Mouse (Mus musculus) heart, embryonic 11.5 days (tissue): Measurements from ENCODE around the gene Tmem179. TPM values are rescaled to one million over a fixed set of nuclear protein-coding genes. Genes with fewer than 3 reads are reported as not detected.

Source experiments
- ATAC-seq: fragments of 200-750 bp; cut with Nextera tagmentation; replicated peaks from 2 replicates; pipeline ENCODE4 v1.8.0; 2017; ENCODE audit warnings: moderate library complexity; ENCODE audit not compliant: insufficient number of reproducible peaks, low FRiP score, low TSS enrichment
- H3K27ac ChIP-seq: fragments of 300-500 bp; sonication (generic); 2 replicates; pipeline ENCODE4 v1.5.1; 2014; ENCODE audit warnings: mild to moderate bottlenecking, low read depth, low read length
- H3K27me3 ChIP-seq: fragments of 300-500 bp; sonication (generic); 2 replicates; pipeline ENCODE4 v1.6.1; 2014; ENCODE audit warnings: mild to moderate bottlenecking, low read length, mixed read lengths; ENCODE audit not compliant: control insufficient read depth, insufficient read depth
- H3K36me3 ChIP-seq: fragments of 300-500 bp; sonication (generic); 2 replicates; pipeline ENCODE4 v1.6.1; 2014; ENCODE audit warnings: mild to moderate bottlenecking, low read length, moderate library complexity, mixed read lengths; ENCODE audit not compliant: control insufficient read depth, insufficient read depth
- H3K4me1 ChIP-seq: fragments of 300-500 bp; sonication (generic); 2 replicates; pipeline ENCODE4 v1.6.1; 2014; ENCODE audit warnings: low read length; ENCODE audit not compliant: control insufficient read depth, insufficient read depth
- H3K4me2 ChIP-seq: fragments of 300-500 bp; sonication (generic); 2 replicates; pipeline ENCODE4 v1.6.1; 2014; ENCODE audit warnings: mild to moderate bottlenecking, moderate library complexity
- H3K4me3 ChIP-seq: fragments of 300-500 bp; sonication (generic); 2 replicates; pipeline ENCODE4 v1.5.1; 2014; ENCODE audit warnings: low read depth, low read length
- H3K9ac ChIP-seq: fragments of 300-500 bp; sonication (generic); 2 replicates; pipeline ENCODE4 v1.6.1; 2014; ENCODE audit warnings: mild to moderate bottlenecking, low read depth, low read length, moderate library complexity
- H3K9me3 ChIP-seq: fragments of 300-500 bp; sonication (generic); replicated peaks from 2 replicates; pipeline ENCODE4 v1.6.1; 2016; ENCODE audit warnings: low read length; ENCODE audit not compliant: control insufficient read depth
- WGBS: fragments of 180-500 bp; shearing (Covaris S2); extraction: QIAGEN DNeasy Blood & Tissue Kit; methylation state at CpG from one replicate; pipeline ENCODE4 v1.1.7; 2014; ENCODE audit not compliant: insufficient replicate concordance; 5-methylcytosine and 5-hydroxymethylcytosine counted together
- polyA plus RNA-seq: library from polyadenylated mRNA; unstranded; fragments of >200 nt; fragmentation: Nextera tagmentation; extraction: Ambion mirVana; gene quantifications from 2 replicates; pipeline ENCODE4 v1.2.1, GENCODE M21; 2014

Tmem179 gene
- polyA plus RNA-seq, 1 experiment from 2014 or later: 0.69 TPM

DNA sequence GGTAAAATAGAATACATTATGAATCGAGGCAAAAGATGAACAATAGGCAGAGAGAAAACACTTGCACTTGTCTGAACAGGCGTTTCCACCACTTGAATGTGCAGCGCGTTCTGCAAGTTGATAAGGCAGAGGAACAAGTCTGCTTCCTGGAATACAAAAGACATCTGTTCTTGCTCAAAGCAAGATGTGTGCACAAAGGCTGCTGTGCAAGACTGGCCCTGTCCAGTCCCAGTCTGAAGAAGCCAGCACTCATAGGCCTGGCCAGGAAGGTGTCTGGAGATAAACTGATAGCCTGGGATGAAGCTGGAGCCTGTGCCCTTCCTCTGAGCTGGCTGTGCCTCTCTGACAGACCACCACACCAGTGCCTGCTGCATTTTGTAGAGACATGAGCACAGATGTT is 1.6 kb upstream of the Tmem179 start:
- peak; percentile 67; the same call in 1 of the 2 replicates for ATAC-seq
- Histone ChIP-seq H3K4me3 (no peak overlapping the region), H3K27ac (peak overlapping the region; percentile 80), H3K27me3 (peaks cover 4% of the 10 kb centered on the region; the same call in 1 of the 2 replicates), H3K4me2 (peak overlapping the region; percentile 38), H3K9ac (no peak overlapping the region), H3K9me3 (no peaks in the 10 kb centered on the region), H3K36me3 (no peaks in the 10 kb centered on the region), H3K4me1 (peaks cover 22% of the 10 kb centered on the region)
- 6% methylated on average over 4 of the region's 4 CpGs for WGBS

DNA sequence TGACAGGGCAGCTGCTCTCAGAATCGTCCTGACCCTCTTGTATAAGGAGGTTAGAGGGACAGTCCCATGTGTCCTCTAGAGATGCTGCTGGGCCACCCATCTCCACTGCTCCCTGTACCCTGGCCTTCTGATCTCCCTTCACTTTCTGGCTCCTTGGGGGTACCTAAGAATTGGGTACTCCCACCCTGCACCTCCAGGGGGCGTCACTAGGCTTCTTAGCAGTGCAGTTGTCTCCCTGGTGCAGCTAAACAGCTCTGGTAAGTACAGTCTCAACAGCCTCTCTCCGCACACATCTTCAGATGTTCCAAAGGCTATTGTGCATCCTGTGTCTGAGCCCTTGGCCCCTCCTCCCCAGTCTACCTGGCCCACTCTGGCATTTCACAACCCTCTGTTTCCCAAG is 1.6 kb downstream of the Tmem179 start:
- H3K27ac ChIP-seq: no peak overlapping the region
- peaks cover 28% of the 10 kb centered on the region for H3K4me1 ChIP-seq
- no peaks in the 10 kb centered on the region for H3K9me3 ChIP-seq
- H3K4me2 ChIP-seq: no peak overlapping the region
- WGBS: 44% methylated on average over 3 of the region's 3 CpGs
- H3K36me3 ChIP-seq: no peaks in the 10 kb centered on the region
- peaks cover 21% of the 10 kb centered on the region for H3K27me3 ChIP-seq
- H3K4me3 ChIP-seq: no peak overlapping the region
- H3K9ac ChIP-seq: no peak overlapping the region
- ATAC-seq: no peak

DNA sequence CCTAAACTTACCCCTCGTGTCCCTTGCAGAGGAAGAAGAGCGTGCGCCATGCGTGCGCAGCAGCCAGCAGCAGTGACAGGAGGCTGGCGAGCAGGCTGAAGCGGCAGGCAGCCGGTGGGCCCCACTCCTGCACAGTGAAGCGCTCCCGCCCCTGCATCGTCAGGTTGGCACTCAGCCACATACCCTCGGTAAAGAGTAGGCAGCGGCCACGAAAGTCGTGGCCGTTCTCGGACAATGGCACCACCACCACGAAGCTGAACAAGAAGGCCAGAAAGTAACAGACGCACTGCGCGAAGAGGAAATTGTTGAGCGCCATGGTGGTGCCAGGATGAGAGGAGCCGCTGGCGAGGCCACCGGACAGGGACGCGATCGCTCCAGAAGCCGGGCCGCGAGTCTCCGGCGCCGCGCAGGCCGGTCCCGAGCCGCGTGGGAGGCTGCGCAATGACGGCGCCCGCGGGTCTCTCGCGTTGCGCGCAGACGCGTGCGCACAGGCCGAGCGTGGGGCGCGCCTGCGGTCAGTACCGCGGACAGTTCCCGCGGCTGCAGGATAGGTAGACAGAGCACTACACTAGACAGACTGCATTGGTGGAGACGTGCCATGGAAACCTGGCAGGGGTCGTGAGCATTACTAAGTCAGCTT is 5.7 kb downstream of the Tmem179 start:
- Histone ChIP-seq H3K27me3 (peaks cover 53% of the 10 kb centered on the region), H3K9ac (no peak overlapping the region), H3K36me3 (no peaks in the 10 kb centered on the region), H3K27ac (no peak overlapping the region), H3K4me1 (peaks cover 8% of the 10 kb centered on the region; the same call in 1 of the 2 replicates), H3K9me3 (no peaks in the 10 kb centered on the region), H3K4me2 (peak overlapping the region; percentile 91), H3K4me3 (peak overlapping the region; percentile 44)
- WGBS: 1% methylated on average over 62 of the region's 62 CpGs
- 0 out of 2 replicates have a peak, but pooled peaks have one; percentile 60 for ATAC-seq

DNA sequence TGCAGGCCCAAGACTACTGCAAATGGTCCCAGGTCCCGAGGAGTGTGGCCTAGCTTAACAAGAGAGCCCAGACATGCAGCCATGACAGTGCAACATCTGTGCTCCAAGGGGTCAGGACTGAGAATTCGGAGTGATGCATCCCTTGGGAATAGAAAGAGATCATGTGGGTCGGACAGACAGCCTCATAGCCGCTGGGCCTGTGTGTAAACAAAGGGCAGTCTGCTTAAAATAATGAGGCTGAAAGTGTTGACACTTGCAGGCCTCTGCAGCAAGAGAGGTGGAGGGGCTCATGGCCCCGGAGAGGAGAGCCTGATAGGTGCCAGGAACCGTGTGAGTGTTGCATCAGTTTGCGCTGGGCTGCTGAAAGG is 6.2 kb downstream of the Tmem179 start:
- Histone ChIP-seq H3K27ac (no peak overlapping the region), H3K4me2 (peak overlapping the region; percentile 91), H3K4me1 (peaks cover 8% of the 10 kb centered on the region; the same call in 1 of the 2 replicates), H3K27me3 (peaks cover 57% of the 10 kb centered on the region), H3K36me3 (no peaks in the 10 kb centered on the region), H3K4me3 (no peak overlapping the region), H3K9ac (no peak overlapping the region), H3K9me3 (no peaks in the 10 kb centered on the region)
- WGBS: 16% methylated on average over 7 of the region's 7 CpGs
- ATAC-seq: no peak

DNA sequence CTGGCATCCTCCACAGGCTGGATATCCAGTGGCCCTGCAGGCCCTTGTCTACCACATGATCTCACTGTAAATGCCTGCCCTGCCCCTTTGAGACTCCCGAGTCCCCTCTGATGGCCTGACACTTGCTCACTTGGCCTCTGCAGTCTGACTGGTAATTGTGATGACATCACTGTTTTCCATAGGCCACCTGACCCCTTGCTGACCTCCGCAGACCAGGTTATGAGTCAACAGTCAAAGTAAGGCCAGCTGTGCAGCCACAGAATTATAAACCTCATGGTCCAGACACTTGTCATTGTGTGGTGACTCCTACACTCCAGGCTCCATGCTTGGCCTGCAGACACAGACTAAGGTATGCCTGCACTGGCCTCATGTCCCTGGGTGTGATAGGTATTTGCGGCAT is 8.6 kb downstream of the Tmem179 start:
- no peak for ATAC-seq
- Histone ChIP-seq H3K27ac (no peak overlapping the region), H3K4me2 (no peak overlapping the region)

DNA sequence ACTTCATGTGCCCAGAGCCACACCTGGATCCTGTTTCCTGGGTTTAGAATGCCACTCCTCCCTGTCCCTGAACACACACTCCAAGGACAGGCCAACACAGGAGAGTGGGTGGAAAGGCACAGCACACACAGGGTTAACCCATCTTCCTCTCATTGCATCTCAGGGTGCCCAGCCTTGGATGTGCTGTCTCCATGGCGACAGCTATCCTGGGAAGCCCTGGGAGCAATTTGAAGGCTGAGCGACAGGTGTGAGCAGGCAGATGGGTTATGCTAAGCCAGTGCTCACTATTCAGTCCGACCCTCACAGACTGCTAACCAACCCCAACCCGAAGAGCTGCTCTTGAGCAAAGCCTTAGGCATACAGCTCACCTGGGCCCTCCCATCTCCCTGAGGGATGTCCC is 9.3 kb downstream of the Tmem179 start:
- Histone ChIP-seq H3K4me1 (peaks cover 23% of the 10 kb centered on the region), H3K9ac (no peak overlapping the region), H3K4me2 (no peak overlapping the region), H3K9me3 (no peaks in the 10 kb centered on the region), H3K27ac (no peak overlapping the region), H3K36me3 (no peaks in the 10 kb centered on the region), H3K4me3 (no peak overlapping the region), H3K27me3 (peaks cover 53% of the 10 kb centered on the region)
- 62% methylated on average over 4 of the region's 4 CpGs for WGBS
- ATAC-seq: no peak

More for the DNA sequence above, 8.6 kb downstream of the Tmem179 start:
- Histone ChIP-seq H3K4me1 (peaks cover 16% of the 10 kb centered on the region), H3K27me3 (peaks cover 53% of the 10 kb centered on the region), H3K4me3 (no peak overlapping the region), H3K36me3 (no peaks in the 10 kb centered on the region), H3K9ac (no peak overlapping the region), H3K9me3 (no peaks in the 10 kb centered on the region)
- WGBS: 68% methylated on average over 3 of the region's 3 CpGs

DNA sequence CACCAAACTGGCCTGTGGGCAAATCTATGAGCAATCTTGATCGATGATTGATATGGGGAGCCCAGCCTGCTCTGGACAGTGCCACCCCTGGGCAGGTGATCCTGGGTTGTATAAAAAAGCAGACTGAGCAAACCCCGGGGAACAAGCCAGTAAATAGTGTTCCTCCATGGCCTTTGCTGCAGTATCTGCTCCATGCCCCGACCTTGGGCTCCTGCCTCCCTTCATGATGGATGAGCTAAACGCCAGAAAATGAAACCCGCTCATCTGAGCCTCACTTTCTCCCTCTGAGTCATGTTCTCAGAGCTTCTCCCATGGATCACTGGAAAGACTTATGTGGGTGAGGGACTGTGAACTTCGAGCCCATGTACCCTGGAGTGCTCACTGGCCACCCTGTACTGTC is 10.3 kb downstream of the Tmem179 start:
- WGBS: 71% methylated on average over 6 of the region's 6 CpGs
- ATAC-seq: no peak

DNA sequence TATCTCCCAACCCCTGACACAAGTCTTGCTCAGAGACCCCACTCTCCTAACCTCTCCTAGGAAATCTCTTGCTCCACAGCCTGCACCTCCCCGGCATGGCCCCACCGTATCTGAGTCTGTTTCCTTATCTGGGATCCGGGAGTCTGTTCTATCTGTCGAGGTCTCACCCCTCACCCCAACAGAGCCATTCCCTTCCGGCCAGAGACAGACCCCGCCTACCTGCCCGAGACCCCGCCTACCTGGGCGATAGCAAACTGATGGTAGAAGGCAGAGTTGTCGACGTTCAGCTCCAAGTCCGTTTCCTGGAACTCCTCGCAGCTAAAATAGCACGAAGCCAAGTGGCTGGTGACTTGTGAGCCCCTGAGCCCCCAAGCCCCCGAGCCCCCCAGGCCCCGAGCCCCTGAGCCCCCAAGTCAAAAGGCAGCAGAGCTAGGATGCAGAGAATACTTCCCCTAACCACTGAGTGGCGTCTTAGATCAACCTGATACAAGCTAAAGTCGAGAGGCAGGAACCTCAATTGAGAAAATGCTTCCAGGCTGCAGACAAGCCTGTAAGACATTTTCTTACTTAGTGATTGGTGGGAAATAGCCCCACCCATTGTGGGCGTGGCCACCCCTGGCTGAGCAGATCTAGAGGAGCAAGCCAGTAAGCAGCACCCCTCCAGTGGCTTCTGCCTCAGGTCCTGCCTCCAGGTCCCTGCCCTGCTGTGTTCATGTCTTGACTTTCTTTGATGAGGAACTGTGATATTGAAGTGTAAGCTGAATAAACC is 13.4 kb downstream of the Tmem179 start:
- Histone ChIP-seq H3K4me3 (no peak overlapping the region), H3K9me3 (no peaks in the 10 kb centered on the region), H3K27me3 (peaks cover 20% of the 10 kb centered on the region), H3K36me3 (no peaks in the 10 kb centered on the region), H3K4me1 (peaks cover 24% of the 10 kb centered on the region), H3K9ac (no peak overlapping the region), H3K27ac (no peak overlapping the region; the same call in 1 of the 2 replicates), H3K4me2 (peak overlapping the region; percentile 48)
- ATAC-seq: 0 out of 2 replicates have a peak, but pooled peaks have one; percentile 32
- 6% methylated on average over 19 of the region's 19 CpGs for WGBS

More for the DNA sequence above, 10.3 kb downstream of the Tmem179 start:
- Histone ChIP-seq H3K27me3 (peaks cover 47% of the 10 kb centered on the region), H3K9ac (no peak overlapping the region), H3K9me3 (no peaks in the 10 kb centered on the region), H3K4me3 (no peak overlapping the region), H3K4me2 (no peak overlapping the region), H3K4me1 (peaks cover 30% of the 10 kb centered on the region), H3K27ac (no peak overlapping the region), H3K36me3 (no peaks in the 10 kb centered on the region)
